Mouse (Mus musculus) lung, adult 2 months (tissue): ENCODE measurements at regions not wholly inside any gene's neighbourhood (a gene's known extent, or its start where the extent isn't known, plus 50 kb on each side); places are given as distances from the start of the nearest gene placed in this dataset.

Source experiments
- CTCF ChIP-seq: fragments of 200-500 bp; IDR thresholded peaks from 2 replicates; pipeline ENCODE4 v1.5.1; 2011; ENCODE audit warnings: mild to moderate bottlenecking, low read length, control low read depth; ENCODE audit not compliant: insufficient read depth
- POLR2A ChIP-seq: fragments of 200-500 bp; IDR thresholded peaks from 2 replicates; pipeline ENCODE4 v1.6.1; 2011; ENCODE audit warnings: low read depth, mild to moderate bottlenecking, control low read depth, low read length, borderline replicate concordance; ENCODE audit errors: extremely low read depth

DNA sequence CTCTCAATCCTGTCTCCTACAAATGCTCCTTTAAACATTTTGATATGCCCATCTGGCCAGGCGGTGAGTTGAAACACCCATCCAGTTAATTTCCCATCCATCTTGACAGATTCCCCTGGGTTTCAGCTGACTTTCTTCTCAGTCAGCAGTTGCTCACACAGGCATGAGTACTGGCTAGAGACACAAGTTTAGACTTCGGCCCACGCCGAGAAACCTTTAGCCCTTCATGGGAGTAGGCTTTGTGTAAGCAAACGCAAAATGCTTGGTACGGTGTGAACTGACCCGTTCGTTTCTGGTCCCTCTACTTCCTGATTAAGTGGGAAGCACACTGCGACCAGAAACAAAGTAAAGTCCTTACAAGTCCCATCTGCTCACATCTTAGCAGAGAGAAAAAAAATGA, 401.6 kb downstream of the Rapgef2 start:
- TF ChIP-seq CTCF (no peak), POLR2A (no peak)
